In the genomic region with DNA sequence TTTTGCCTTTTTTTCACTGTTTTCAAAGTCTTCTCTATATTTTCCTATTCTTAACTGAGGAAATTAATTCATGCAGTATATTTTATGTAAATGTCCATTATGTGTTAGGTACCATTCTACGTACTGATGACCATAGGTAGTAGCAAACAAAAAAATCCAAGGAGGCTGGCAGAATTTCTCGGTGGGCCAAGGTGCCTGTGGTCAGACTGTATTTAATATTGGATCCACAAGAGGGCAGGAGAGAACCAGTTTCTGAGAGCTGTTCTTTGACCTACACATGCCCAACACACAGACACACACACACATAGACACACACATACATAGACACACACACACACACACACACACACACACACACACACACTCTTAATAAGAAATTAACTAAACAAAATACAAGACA, we compare ENCODE assay signal across 9 mouse cellular contexts. TPM values are rescaled to one million over a fixed set of nuclear protein-coding genes. Genes with fewer than 3 reads are reported as not detected.
DNase-seq lines count a peak whose midpoint lies in the region; ATAC-seq and TF ChIP-seq lines count a peak whose summit lies in the region.
"Had no signal": no experiment of that assay in that cellular context is flagged by ENCODE, and none has a peak within 500 bp of the region (broad histone marks: within the 10 kb centered on the region; RNA-seq: fewer than 3 reads in every experiment).

No protein-coding gene starts in this region.

- peak; percentile 29; the same call in 1 of the 2 replicates for TF ChIP-seq CTCF in cerebellum, adult 2 months (IDR thresholded peaks at IDR 0.05; ENCODE audit: borderline replicate concordance, insufficient read depth, low read depth, low read length)

- intact Hi-C loops in left cerebral cortex, postnatal 25 days (cut with DNase I), result loop anchor here (2.0 kb wide), 2 partner anchors 17 to 653 kb away; no protein-coding TSS in a partner anchor

- no peak for TF ChIP-seq POLR2A in cerebellum, adult 2 months (IDR thresholded peaks at IDR 0.05; ENCODE audit: borderline replicate concordance, insufficient read depth, low read length)

- H3K4me2 ChIP-seq in midbrain, embryonic 16.5 days (ENCODE audit: low read length), result no peak overlapping the region

- 54% methylated on average over 2 of the region's 2 CpGs for WGBS in cerebellum, adult 2 months
- WGBS in midbrain, embryonic 16.5 days, result 67% methylated on average over 2 of the region's 2 CpGs

- no peaks in the 10 kb centered on the region for H3K9me3 ChIP-seq in midbrain, embryonic 16.5 days (replicated peaks; ENCODE audit: control insufficient read depth, low read length, poor library complexity, severe bottlenecking)

- H3K27ac ChIP-seq in cerebellum, adult 2 months (ENCODE audit: insufficient read depth, low read length), result no peak overlapping the region
- no peak overlapping the region for H3K27ac ChIP-seq in midbrain, embryonic 16.5 days (ENCODE audit: low read length)

- peak; percentile 68; the same call in 1 of the 2 replicates for ATAC-seq in midbrain, embryonic 16.5 days

- DNase-seq in cerebellum, adult 2 months, result no peak
- no peak for DNase-seq in cerebellum, adult 11-12 months
- peak; percentile 10 to 11 for DNase-seq in left cerebral cortex, postnatal 25 days (ENCODE audit: low spot score in 2 of 2)
- DNase-seq in left cerebral cortex, adult 8-10 months (ENCODE audit: low spot score in 2 of 2), result no peak
- DNase-seq in embryo, embryonic 10 days (ENCODE audit: low spot score), result peak; percentile 31
- DNase-seq in frontal cortex, postnatal 25 days (ENCODE audit: low spot score in 2 of 2), result no peak
- DNase-seq in natural killer cell, adult 2 months (ENCODE audit: low spot score in 2 of 2), result no peak

- no peaks in the 10 kb centered on the region for H3K36me3 ChIP-seq in midbrain, embryonic 16.5 days (ENCODE audit: control insufficient read depth, insufficient read depth, low read length)

- H3K9ac ChIP-seq in midbrain, embryonic 16.5 days (ENCODE audit: low read depth, low read length), result no peak overlapping the region

- no peak overlapping the region for H3K4me3 ChIP-seq in cerebellum, adult 2 months (replicated peaks; ENCODE audit: insufficient read depth, low read depth, low read length)
- no peak overlapping the region for H3K4me3 ChIP-seq in midbrain, embryonic 16.5 days (ENCODE audit: low read depth, low read length)
- H3K4me3 ChIP-seq: myocyte had no signal

- H3K4me1 ChIP-seq in cerebellum, adult 2 months (ENCODE audit: control insufficient read depth, insufficient read depth, low read length), result no peaks in the 10 kb centered on the region
- H3K4me1 ChIP-seq in midbrain, embryonic 16.5 days (ENCODE audit: control insufficient read depth, insufficient read depth, low read length), result no peaks in the 10 kb centered on the region

- no peaks in the 10 kb centered on the region for H3K27me3 ChIP-seq in cerebellum, adult 2 months (ENCODE audit: control insufficient read depth, insufficient read depth, low read length)
- H3K27me3 ChIP-seq in midbrain, embryonic 16.5 days (ENCODE audit: control insufficient read depth, insufficient read depth, low read depth, low read length), result no peaks in the 10 kb centered on the region

RNA-seq across cellular contexts. Expression of a gene that starts 48.2 kb away (rescaled TPM):
- polyA plus RNA-seq in cerebellum, adult 2 months (2012; rRNA removed), result 5.0 and 5.7 TPM in 2 replicates
- 1 to 10 TPM; 6.0 to 6.2 TPM for total RNA-seq in left cerebral cortex, postnatal 25 days (2021)
- 1 to 10 TPM; 5.1 to 7.4 (median 6.4) TPM for total RNA-seq in left cerebral cortex, adult 8-10 months (2022)
- polyA plus RNA-seq in midbrain, embryonic 16.5 days (2015; fragmentation: Nextera tagmentation; extraction: Ambion mirVana), result 7.4 and 7.8 TPM in 2 replicates

Comparison
In these comparisons a context has a peak if more than half of its experiments do, and no peak if none do; other contexts are left out.
1. DNase-seq: peak in left cerebral cortex, postnatal 25 days (2 of 2) and embryo, embryonic 10 days (single experiment); none in cerebellum, adult 2 months (0 of 2), cerebellum, adult 11-12 months (single experiment), left cerebral cortex, adult 8-10 months (0 of 2), frontal cortex, postnatal 25 days (0 of 2) and natural killer cell, adult 2 months (0 of 2).